Mouse (Mus musculus): ENCODE data around the gene Mturn.

DNA sequence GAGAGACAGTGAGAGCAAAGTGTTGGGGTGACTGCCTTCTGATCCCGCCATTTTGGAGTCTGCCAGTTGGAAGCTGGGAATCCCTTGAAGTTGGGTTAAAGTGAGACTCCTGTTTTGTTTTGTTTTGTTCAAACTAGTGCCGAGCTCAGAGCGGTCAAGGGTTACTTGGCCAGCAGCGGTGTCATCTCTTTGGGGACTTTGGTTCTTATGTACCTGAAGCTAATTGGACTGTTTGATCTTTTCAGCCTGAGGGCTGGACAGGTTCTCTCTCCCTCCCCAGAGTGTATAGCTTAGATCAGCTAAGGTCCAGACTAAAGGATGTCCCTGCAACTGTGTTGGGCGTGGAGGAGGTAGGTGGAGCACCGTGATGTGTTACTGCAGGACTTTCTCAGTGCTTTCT is 44.9 kb downstream of the Mturn start:
- TF ChIP-seq POLR2AphosphoS2 (IDR thresholded peaks at IDR 0.05; ENCODE audit: insufficient read length, low read depth) (no peak), POLR2A (IDR thresholded peaks at IDR 0.05; ENCODE audit: insufficient read length, low read depth) (no peak), TCF3 (IDR thresholded peaks at IDR 0.05; ENCODE audit: insufficient read length, low read depth) (no peak), E2F4 (IDR thresholded peaks at IDR 0.05; ENCODE audit: insufficient read depth) (no peak), TCF12 (IDR thresholded peaks at IDR 0.05; ENCODE audit: insufficient read depth, poor library complexity, severe bottlenecking) (no peak), USF1 (IDR thresholded peaks at IDR 0.05; ENCODE audit: low read depth) (no peak), SRF (IDR thresholded peaks at IDR 0.05; ENCODE audit: control insufficient read depth, insufficient read length, low read depth) (no peak), CEBPB (IDR thresholded peaks at IDR 0.05; ENCODE audit: insufficient read depth, poor library complexity, severe bottlenecking) (no peak), MAX (IDR thresholded peaks at IDR 0.05; ENCODE audit: low read depth) (no peak), MYOG (IDR thresholded peaks at IDR 0.05; ENCODE audit: control insufficient read depth in 1 of 3, insufficient read depth in 1 of 3, insufficient read length in 2 of 3, low read depth in 2 of 3) (no peak)
